Mouse (Mus musculus): ENCODE data around the gene Ephx1.
"Not testable (repeated sequence)": the region's sequence is repeated elsewhere in the genome, so short reads cannot be mapped to it uniquely, and the experiment has no call there.

Gene Ephx1

DNA sequence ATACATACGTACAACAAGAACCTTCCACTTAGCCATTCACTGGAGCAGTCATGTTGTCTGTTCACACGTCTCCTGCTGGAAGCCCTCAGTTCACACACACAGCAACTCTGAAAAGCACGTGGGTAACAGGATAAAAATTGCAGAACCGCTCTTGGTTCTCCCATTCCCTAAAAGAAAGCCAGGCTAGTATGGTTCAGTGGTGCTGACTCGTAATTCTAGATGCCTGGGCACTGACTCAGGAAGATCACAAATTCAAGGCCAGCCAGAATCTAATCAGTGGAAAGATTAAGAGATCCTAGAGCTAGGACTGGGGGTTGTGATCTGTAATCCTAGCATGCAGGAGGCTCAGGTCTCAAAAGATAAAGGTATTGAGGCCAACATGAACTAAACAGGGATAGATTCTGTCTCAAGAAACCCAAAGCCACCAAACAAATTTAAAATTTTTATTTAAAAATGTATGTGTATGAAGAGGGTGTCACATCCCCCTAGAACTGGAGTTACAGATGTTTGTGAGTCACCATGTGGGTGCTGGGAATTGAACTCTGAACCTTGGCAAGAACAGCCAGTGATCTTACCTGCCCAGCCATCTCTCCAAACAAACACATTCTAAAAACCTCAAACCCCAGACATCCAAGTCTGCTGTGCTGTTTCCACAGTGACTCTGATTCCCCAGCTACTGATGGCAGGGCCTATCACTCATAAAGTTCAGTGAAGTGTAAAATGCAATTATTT is at the start of gene Ephx1:
Gene Ephx1, minus strand, starts transcription at position 149 of the 732 bp plus-strand sequence.
- DNase-seq (ENCODE audit: low read depth, low spot score) = no peak

DNA sequence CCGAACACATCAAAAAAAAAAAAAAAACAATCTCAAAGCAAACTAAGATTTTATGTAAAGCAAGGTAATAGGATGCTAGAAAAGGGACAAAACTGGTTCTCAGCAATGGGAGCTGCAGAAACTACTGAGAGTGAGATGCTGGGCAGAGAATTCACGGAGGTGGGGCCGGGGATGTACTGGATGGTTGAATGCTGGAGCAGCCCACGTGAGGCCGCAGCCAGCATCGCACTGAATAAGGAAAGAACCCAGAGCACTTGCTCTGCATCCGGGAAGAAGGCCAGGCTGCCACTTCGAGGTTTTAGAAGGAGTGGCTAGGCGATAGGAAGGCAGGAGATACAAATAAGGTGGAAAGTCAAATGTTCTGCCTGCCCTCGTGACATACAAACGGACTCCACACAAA is 49.0 kb upstream of the Ephx1 start:
- DNase-seq (ENCODE audit: low read depth, low spot score) = no peak

DNA sequence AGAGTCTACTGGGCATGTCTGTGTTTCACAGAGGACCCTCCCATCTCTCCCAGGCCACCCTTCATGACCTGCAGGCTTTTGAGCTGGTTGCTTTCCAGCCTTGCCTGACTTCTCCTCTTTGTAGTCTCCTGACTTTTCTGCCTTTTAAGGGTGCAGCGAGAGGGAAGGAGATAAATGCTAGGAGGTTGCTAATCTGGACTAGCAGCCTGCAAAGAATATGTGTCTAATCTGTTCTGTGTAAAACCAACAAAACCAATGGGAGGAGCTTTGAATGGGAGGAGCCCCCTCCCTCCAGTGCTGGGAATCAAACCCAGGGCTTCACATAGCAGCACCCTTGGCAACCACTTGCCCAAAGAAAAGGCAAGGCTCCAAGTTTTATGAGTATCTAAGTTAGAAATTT is 47.6 kb upstream of the Ephx1 start:
- DNase-seq (ENCODE audit: low read depth, low spot score) = no peak

DNA sequence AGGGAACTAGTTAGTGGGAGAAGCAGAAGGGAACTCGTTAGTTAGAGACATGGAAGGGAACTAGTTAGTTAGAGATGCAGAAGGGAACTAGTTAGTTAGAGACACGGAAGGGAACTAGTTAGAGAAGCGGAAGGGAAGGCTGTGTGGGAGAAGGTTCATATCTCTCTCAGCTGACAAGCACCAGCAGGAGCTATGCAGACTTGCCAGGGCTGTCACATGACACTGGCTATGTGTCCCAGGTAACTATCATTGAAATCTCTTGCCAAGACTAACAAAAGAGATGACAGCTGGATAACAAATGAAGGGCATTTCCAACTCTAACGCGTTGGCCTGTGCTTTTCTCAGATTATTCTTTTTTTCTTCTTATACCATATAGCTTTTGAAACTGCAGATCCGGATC is 43.9 kb upstream of the Ephx1 start:
- no peak for DNase-seq (ENCODE audit: low read depth, low spot score)

DNA sequence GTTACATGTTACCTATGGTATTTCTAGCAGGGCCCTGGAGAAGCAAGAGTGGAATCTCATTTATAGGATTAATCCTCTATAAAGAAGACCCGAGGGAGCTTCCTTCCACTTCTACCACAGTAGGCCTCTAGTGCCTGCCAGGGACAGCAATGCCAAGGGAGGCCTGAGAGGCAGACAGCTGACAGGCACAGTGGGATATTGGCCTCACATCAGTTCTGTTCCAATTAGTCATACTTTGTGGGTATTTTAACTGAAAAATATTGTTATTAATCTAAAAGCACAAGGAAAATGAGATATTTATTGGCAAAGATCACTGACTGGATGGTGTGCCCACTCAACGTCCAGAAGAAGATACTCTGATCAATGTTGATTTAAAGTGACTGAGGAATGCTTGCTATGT is 43.3 kb upstream of the Ephx1 start:
- no peak for DNase-seq (ENCODE audit: low read depth, low spot score)

DNA sequence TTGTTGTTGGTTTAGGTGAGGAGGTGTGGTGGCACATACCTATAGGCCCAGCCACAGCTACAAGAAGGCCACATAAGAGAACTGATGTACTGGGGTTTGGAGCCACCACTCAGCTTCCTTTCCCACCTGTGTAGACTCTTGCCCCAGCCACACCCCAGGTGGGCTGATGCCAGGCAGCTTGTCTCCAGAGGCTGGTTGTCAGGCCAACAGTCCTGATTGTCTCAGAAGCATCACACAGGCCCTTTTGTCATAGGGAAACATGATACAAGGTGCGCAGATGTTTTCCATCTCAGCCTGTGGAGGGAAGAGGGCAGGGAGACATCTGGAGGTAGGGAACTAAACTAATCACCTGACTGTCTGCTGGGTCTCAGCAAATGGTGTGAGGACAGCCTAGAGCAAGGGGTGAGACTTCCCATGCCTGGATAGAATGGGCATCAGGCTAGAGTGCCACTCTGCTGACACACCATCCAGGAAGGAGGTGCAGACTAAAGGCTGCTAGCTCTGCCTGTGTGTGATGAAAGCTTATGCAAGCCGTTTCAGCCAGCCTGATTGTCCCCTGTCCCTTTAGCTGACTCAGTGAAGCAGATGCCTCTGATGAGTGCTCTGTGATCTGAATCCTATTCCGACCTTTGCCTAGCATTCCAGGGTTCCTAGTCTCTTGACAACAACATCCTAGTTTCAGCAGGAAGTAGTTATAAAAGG is 41.2 kb upstream of the Ephx1 start:
- no peak for DNase-seq (ENCODE audit: low read depth, low spot score)

DNA sequence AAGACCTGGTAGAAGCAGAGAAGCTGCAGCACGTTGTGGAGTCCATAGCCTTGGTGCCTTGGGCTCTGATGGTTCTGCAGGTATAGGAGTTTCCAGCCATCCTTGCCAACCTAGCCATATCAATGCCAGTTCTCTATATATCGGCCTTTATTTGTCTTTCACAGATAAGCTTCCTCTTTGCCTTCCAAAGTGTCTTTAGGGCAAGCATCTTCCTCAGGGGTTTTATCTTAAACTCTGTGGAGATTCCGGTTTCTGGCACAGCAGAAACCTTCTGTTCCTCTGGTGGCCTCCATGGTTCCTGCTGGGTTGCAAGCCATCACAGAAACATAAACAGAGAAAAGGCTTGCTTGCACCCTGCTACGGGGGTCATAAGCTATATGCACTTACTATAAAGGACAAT is 32.2 kb upstream of the Ephx1 start:
- no peak for DNase-seq (ENCODE audit: low read depth, low spot score)

DNA sequence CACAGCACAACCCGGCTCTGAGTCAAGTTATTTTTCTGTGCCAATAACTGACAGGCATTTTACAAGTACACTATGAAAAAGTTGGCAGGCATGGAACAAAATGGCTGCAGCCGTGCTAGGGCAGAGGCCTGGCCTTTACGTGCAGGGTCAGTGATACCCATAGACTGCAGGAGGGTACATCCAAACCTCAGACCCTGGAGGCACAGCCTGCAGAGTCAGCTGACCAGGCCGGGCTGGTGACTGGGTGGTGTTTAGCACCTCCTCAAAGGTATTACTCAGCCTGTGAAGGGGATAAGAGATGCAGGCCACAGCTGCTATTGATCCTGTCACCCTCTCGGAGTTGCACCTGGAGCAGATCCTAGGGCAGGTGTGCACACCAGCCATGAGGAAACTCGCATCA is 30.2 kb upstream of the Ephx1 start, which contains the start of gene 9130409I23Rik:
Gene 9130409I23Rik, plus strand, starts transcription at position 301 of the 400 bp plus-strand sequence.
- DNase-seq (ENCODE audit: low read depth, low spot score) = no peak

DNA sequence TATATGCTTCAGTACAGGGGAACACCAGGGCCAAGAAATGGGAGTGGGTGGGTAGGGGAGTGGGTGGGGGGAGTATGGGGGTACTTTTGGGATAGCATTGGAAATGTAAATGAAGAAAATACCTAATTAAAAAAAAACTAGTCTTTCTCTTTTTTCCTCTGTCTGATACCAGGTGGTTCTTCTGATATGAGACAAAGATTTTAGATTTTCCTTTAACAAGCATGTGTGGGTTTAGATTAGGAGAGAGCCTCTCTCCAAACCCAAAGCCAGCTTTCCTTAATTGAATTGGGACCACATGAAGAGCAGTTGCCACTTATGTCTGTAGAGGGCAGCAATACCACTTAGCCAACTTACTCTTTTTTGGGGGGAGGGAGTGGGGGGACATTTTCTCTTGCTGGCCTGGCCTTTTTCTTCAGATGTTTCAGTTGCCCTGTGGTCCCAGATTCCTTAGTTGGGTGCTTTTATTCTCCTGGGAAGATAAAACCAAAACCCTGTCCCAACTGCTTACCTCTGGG is 28.7 kb upstream of the Ephx1 start:
- no peak for DNase-seq (ENCODE audit: low read depth, low spot score)

DNA sequence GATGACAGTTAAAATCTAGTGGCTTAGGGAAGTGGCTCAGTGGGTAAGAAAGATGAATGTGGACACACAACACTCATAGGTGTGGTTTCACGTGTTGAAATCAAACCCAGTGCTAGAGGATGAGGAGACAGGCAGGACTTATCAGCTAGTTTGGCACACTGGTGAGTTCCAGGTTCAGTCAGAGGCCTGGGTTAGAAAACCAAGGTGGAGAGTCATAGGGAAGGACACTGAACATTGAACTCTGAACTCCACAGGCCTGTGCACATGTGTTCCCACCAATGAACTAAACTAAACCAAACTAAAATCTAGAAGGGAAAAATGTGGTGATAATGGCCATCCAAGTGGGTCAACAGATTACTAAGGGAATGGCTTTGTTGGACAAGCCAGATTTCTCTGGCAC is 26.8 kb upstream of the Ephx1 start:
- DNase-seq (ENCODE audit: low read depth, low spot score) = no peak

DNA sequence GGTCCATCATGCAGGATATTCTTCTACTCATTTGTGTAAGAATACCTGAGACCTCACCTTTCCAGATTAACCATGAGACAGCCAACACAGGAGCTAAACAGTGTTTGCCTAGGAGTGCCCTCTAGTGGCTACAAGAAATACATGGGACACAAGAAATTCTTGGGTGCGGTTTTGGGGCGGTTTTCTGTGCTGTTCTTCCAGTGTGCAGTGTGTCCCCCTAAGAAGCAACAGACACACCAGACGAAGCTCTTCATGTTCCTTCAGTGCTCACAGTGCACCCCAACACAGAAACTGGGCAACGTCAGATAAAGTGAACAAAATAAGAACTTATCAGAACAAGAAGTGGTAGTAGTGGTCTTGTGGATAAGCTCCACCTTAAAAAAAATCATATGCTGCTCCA is 18.9 kb upstream of the Ephx1 start:
- no peak for DNase-seq (ENCODE audit: low read depth, low spot score)

DNA sequence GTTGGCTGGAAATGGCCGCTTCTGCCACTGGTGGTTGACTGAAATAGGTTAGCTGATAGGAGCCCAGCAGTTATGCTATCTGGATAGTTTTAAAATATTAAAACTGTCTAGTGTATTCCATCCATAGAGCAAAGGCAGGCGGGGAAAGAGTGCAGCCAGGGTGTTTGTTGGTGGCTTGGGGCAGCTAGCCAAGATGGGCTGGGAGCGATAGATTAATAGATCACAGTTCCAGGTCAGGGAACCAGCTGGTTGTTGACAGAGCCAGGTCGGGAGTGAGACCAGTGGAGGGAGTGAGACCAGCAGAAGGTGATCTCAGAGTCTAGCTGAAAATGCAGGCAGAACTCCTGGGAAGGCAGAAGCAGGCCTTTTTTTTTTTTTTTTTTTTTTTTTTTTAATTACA is 16.9 kb upstream of the Ephx1 start:
- DNase-seq (ENCODE audit: low read depth, low spot score) = no peak

DNA sequence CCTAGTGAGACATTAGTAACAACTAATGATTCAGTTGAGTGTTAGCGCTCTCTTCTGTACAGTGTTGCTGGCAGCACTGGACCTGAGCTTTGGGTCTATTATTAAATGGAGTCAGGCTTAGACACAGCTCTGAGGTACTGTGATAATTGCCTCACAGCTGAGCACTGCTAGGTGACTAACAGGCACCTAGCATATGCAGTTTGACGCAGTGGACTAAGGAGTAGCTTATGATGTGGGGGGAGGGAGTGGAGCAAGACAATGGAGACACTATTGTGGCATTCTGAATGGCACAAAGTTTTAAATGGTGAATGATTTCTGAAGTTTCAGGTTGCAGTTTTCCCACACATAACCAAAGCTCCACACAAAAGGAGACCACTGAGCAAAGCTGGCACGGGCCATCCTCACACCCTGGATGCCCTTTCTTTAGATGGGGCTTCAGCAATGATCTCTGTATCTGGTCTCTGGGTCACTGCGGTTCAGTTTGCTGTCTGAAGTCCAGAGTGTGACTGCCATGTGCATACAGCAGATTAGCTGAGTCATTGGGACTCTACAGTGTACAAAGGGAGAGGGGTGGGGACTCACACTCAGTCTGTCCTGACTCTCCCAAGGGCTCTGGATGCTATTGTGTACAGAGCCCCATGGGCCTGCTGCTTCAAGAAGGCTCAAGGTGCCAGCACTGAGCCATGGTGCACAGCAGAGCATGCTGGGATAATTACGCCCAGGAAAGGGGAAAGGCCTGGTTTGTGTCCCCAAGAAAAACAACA is 14.5 kb upstream of the Ephx1 start:
- not testable (repeated sequence) for DNase-seq (ENCODE audit: low read depth, low spot score)

DNA sequence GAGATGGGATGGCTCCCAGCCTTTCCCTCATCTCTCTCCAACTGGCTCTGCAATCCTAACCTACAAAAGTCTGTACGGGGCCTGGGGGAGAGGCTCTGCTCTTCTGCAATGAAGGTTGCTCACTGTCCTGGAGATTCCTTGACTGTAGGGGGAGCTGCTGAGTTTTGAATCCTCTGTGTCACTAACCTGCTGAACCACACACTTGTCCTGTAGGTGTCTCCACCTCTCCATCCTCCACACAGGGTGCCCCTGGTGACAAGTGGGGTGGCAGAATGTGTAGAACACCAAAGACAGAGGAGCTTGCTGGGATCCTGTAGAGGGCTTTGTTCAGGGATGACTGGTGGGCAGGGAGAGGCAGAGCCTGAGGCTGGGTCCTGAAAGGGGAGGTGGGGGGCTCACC is 1.6 kb upstream of the Ephx1 start:
- no peak for DNase-seq (ENCODE audit: low read depth, low spot score)

DNA sequence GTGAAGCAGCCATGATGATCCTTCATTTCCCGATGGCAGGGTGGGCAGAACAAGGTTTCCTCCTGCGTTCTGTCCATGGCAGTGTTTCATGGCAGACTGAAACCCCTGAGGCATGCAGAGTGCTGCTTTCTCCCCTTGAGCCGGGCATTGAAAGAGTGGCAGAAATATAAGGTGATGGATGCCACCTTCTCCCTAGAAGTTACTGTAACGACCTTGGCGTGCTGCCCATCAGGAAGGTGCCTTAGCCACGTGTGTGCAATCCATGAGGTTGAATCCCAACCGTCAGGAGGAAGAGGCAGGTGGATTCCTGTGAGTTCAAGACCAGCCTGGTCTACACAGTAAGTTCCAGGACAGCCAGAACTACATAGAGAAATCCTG is 773 bp upstream of the Ephx1 start:
- no peak for DNase-seq (ENCODE audit: low read depth, low spot score)

DNA sequence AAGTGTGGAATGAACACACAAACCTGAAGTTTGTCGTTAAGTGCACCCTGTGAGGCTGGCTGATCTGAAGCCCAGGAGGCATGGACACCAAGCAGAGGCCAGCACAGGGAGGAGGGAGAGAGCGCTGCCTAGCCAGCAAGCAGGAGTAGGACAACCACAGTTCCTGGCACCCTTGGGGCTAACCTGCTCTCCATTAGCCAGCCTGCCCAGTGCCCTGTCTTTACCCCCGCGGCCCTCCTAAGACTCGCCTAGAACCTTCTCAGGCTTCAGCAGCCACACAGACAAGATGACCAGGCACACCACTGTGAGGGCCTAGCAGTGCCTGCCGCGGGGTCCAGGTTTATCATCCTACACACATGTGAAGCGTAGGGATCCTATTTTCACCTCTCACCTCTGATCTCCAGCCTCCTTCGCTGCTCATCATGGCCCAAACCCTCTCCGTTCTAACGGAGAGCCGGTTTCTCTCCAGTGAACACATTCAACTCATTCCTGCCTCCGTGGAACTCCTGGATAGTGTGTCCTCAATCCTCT is 2.7 kb downstream of the Ephx1 start:
- DNase-seq (ENCODE audit: low read depth, low spot score) = no peak

DNA sequence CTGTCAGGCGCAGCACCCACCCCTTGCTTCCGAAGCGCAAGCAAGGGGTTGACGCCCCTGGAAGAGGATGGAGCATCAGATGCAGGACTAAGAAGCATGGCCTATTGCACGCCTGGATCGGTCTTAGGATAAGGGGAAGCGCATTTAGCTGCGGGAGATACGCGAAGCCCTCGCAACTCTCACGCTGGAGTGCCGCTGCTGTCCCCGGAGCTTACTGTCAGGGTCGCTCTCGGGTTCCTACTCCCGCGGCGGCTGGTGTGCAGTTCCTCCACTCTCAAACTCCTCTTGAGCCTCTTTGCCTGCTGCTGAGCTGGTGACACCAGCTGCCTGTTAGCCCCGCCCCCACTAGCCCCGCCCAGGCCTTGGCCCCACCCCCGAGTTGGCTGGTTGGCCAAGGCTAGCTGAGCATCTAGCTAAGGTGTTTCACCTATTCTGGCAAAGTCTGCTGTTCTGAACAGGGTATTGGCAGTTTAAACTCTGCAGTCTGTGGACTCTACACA is 3.4 kb downstream of the Ephx1 start:
- peak; percentile 50 for DNase-seq (ENCODE audit: low read depth, low spot score)

DNA sequence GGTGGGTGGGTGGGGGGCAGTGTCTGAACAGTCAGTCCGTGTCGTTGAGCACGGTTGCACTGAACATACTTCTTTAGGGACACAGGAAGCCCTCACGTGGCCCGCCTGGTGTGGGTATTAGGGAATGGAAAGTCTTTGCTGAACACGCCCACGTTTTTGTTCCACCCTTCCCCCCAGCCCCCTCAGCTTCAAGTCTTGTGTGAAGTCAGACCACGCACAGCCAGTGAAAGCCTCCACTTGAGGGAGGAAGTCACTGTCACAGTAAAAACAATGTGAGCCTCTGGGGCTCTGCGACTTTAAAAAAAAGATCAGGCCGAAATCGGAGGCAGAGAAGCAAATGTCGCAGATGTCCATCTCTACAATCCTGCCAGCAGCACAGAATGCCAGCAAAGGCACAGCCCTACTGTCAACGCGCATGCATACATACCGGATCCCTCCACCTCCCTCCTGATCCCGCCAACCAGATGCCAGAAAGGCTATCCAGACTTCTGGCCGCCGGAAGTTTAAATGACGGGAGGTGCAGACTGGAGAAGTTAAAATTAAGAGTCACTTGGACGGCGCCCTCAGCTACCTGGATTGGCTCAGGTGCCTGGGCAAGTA is 4.1 kb downstream of the Ephx1 start:
- no peak for DNase-seq (ENCODE audit: low read depth, low spot score)

DNA sequence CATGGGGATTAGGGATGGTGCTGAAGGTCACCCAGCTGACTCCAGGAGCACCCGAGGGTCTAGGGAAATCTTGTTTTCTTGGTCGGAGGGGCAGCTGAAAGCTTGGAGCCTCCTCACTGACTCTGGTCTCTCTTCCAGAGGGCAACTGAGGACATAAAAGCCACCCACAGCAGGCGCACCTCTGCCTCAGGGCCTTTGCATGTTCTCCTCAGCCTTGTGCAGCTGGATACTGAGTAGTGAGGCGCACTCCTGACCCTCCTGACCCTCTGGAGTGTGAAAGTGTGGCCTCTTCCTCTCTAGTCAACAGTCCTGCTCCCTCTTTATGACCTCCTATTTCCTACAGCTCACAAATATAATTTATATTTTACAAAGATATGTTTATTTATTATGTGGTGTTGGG is 4.7 kb downstream of the Ephx1 start:
- no peak for DNase-seq (ENCODE audit: low read depth, low spot score)

DNA sequence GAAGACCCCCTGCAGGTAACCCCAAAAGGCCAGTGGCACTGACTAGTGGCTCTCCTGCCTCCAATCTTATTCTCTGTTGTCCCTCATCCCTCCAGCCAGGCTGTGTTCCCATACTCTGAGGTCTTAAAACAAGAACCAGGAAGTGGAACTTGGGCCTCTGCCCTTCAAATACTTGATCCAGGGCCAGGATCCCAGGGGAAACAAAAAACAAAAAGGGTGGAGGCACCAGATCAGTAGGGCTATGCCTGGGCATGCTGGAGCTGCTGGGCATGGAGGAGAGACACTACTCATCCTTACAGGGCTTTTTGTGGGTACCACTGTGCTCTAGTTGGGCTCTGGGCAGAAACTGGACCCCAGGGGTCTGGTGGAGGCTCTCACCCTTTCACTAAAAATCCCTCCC is 5.1 kb downstream of the Ephx1 start:
- no peak for DNase-seq (ENCODE audit: low read depth, low spot score)

DNA sequence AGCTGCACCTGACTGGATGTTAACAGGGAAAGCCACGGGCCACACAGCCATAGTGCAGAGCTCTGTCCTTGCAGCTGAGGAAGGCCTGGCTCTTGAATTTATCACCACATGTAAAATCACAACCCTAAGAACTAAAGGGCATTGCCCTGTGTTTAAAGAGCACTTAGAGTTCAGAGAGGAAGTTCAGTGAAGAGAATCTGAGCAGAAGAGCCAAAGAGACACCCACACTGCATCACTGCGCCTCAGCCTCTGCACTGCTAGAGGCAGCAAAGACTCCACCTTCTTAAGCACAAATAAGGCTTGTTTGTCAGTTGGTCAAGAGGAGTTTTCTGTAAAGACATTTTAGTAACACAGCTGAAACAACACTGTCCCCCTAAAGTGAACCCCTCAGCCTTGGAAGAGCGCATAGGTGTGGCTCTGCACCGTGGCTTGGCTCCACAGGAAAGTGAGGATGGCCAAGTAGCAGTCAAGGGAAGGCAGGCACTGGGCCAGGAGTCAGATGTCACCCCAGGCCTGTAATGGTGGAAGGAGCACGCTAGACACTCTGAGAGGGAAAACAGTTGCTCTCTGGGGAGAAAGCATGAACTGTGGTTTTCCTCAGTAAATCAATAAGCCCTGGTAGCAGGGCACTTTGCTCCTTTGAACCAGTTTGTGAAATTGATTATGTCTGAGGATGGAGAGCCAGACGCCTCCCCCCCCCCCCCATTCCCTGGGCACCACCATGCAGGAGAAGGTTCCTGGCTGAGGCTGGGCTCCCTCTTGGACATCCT is 5.8 kb downstream of the Ephx1 start:
- no peak for DNase-seq (ENCODE audit: low read depth, low spot score)
